ENCODE assay signal across 8 mouse cellular contexts in the genomic region with DNA sequence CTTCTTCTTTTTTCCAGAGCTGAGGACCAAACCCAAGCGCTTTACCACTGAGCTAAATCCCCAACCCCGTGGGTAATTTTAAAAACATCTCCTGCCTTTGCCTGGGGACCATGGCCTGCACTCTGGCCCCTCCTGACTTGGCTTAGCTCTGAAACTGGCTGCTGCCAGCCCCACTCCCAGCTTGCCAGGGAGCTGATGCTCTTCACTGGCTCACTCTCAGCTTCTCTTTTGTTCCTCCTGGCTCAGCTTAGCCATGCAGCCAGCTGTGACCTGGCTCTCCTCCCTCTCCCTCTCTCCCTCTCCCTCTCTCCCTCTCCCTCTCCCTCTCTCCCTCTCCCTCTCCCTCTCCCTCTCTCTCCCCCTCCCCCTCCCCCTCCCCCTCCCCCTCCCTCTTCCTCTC. TPM values are rescaled to one million over a fixed set of nuclear protein-coding genes. Genes with fewer than 3 reads are reported as not detected.
DNase-seq lines count a peak whose midpoint lies in the region; ATAC-seq and TF ChIP-seq lines count a peak whose summit lies in the region.

No protein-coding gene starts in this region.

- intact Hi-C loops in gastrocnemius, adult 2 months (cut with DNase I): no loop called here

- no peaks in the 10 kb centered on the region for H3K27me3 ChIP-seq in kidney, embryonic 14.5 days (ENCODE audit: control insufficient read depth, insufficient read depth, low read length)
- no peaks in the 10 kb centered on the region for H3K27me3 ChIP-seq in midbrain, embryonic 14.5 days (ENCODE audit: control insufficient read depth, insufficient read depth, low read length)

- no peaks in the 10 kb centered on the region for H3K9me3 ChIP-seq in kidney, embryonic 14.5 days (ENCODE audit: control insufficient read depth, low read length)
- H3K9me3 ChIP-seq in midbrain, embryonic 14.5 days (ENCODE audit: control insufficient read depth, low read length): no peaks in the 10 kb centered on the region

- no peaks in the 10 kb centered on the region for H3K4me1 ChIP-seq in kidney, embryonic 14.5 days (ENCODE audit: control insufficient read depth, insufficient read depth, low read length)
- H3K4me1 ChIP-seq in midbrain, embryonic 14.5 days (ENCODE audit: control insufficient read depth, insufficient read depth, low read length): 0 out of 2 replicates have a peak, but pooled peaks cover 4% of the 10 kb centered on the region

- H3K4me3 ChIP-seq in kidney, embryonic 14.5 days (ENCODE audit: low read length): no peak overlapping the region
- no peak overlapping the region for H3K4me3 ChIP-seq in gastrocnemius, adult 2 months
- no peak overlapping the region for H3K4me3 ChIP-seq in midbrain, embryonic 14.5 days (replicated peaks; ENCODE audit: low read depth, low read length)

- no peak for TF ChIP-seq CTCF in gastrocnemius, adult 2 months (IDR thresholded peaks at IDR 0.05)

- WGBS in kidney, embryonic 14.5 days: 67% methylated on average over 1 of the region's 2 CpGs
- 8% methylated on average over 2 of the region's 2 CpGs for WGBS in midbrain, embryonic 14.5 days

- peak; percentile 46 for DNase-seq in kidney, adult 11 months
- peak; percentile 82 for DNase-seq in gastrocnemius, adult 2 months
- peak; percentile 46 for DNase-seq in kidney, adult 9 months
- DNase-seq in midbrain, embryonic 14.5 days: peak; percentile 67
- DNase-seq in T-cell, adult 2 months (ENCODE audit: low spot score): no peak
- no peak for DNase-seq in B cell, adult 2 months
- no peak for DNase-seq in embryo, embryonic 9.5 days (ENCODE audit: extremely low spot score)

- H3K27ac ChIP-seq in kidney, embryonic 14.5 days (ENCODE audit: low read depth, low read length): no peak overlapping the region
- no peak overlapping the region for H3K27ac ChIP-seq in gastrocnemius, adult 2 months
- H3K27ac ChIP-seq in midbrain, embryonic 14.5 days (replicated peaks; ENCODE audit: low read depth, low read length): no peak overlapping the region

- H3K36me3 ChIP-seq in kidney, embryonic 14.5 days (ENCODE audit: control insufficient read depth, insufficient read depth, low read length): no peaks in the 10 kb centered on the region
- H3K36me3 ChIP-seq in midbrain, embryonic 14.5 days (ENCODE audit: control insufficient read depth, insufficient read depth, low read length): no peaks in the 10 kb centered on the region

- no peak overlapping the region for H3K4me2 ChIP-seq in kidney, embryonic 14.5 days (replicated peaks; ENCODE audit: low read depth, low read length)
- no peak overlapping the region for H3K4me2 ChIP-seq in midbrain, embryonic 14.5 days (ENCODE audit: low read length)

- H3K9ac ChIP-seq in kidney, embryonic 14.5 days (ENCODE audit: low read depth, low read length): no peak overlapping the region
- H3K9ac ChIP-seq in midbrain, embryonic 14.5 days (replicated peaks; ENCODE audit: low read length): no peak overlapping the region

- no peak; the same call in 1 of the 2 replicates for ATAC-seq in kidney, embryonic 14.5 days (ENCODE audit: low FRiP score, low TSS enrichment)
- ATAC-seq in midbrain, embryonic 14.5 days (ENCODE audit: low FRiP score, low TSS enrichment): no peak

RNA-seq across cellular contexts. Expression of a gene that starts 18.7 kb away (rescaled TPM):
- 7.0 and 7.6 TPM in 2 replicates for polyA plus RNA-seq in kidney, embryonic 14.5 days (2014; fragmentation: Nextera tagmentation; extraction: Ambion mirVana)
- total RNA-seq in gastrocnemius, adult 2 months (2021): 10 to 100 TPM; 35.2 to 38.9 TPM
- polyA plus RNA-seq in midbrain, embryonic 14.5 days (2014; fragmentation: Nextera tagmentation; extraction: Ambion mirVana): 5.1 and 12.9 TPM in 2 replicates

RNA-seq across cellular contexts. Expression of a gene that starts 30.6 kb away (rescaled TPM):
- 0.80 and 1.0 TPM in 2 replicates for polyA plus RNA-seq in kidney, embryonic 14.5 days (2014; fragmentation: Nextera tagmentation; extraction: Ambion mirVana)
- total RNA-seq in gastrocnemius, adult 2 months (2021): under 1 TPM; 0.15 to 0.25 TPM
- polyA plus RNA-seq in midbrain, embryonic 14.5 days (2014; fragmentation: Nextera tagmentation; extraction: Ambion mirVana): 0.22 and 0.39 TPM in 2 replicates

RNA-seq across cellular contexts. Expression of a gene that starts 49.2 kb away (rescaled TPM):
- polyA plus RNA-seq in kidney, embryonic 14.5 days (2014; fragmentation: Nextera tagmentation; extraction: Ambion mirVana): 5.7 and 8.4 TPM in 2 replicates
- total RNA-seq in gastrocnemius, adult 2 months (2021): 1 to 10 TPM; 3.7 to 3.8 TPM
- polyA plus RNA-seq in midbrain, embryonic 14.5 days (2014; fragmentation: Nextera tagmentation; extraction: Ambion mirVana): 7.0 and 7.7 TPM in 2 replicates

RNA-seq across cellular contexts. Expression of a gene that starts 52.8 kb away (rescaled TPM):
- 112 and 132 TPM in 2 replicates for polyA plus RNA-seq in kidney, embryonic 14.5 days (2014; fragmentation: Nextera tagmentation; extraction: Ambion mirVana)
- total RNA-seq in gastrocnemius, adult 2 months (2021): 10 to 100 TPM; 30.1 to 36.3 TPM
- polyA plus RNA-seq in midbrain, embryonic 14.5 days (2014; fragmentation: Nextera tagmentation; extraction: Ambion mirVana): 77.6 and 78.4 TPM in 2 replicates

Comparison
In these comparisons a context has a peak if more than half of its experiments do, and no peak if none do; other contexts are left out.
1. DNase-seq: peak in kidney, adult 11 months (single experiment), gastrocnemius, adult 2 months (single experiment), kidney, adult 9 months (single experiment) and midbrain, embryonic 14.5 days (single experiment); none in T-cell, adult 2 months (single experiment), B cell, adult 2 months (0 of 2) and embryo, embryonic 9.5 days (single experiment).